Mouse (Mus musculus) skeletal muscle tissue, adult 2 months (tissue): ENCODE results near the gene Plcg2.

ENCODE experiments used
- DNase-seq: peaks from one replicate; pipeline ENCODE4 v3.0.0-alpha.2; 2012; ENCODE audit warnings: low read depth, low spot score

Plcg2 gene

GRCm38 (mm10) chr8:117498179-117498914 lies at the start of gene Plcg2:
Gene Plcg2 (plus strand): TSS chr8:117498291.
- DNase-seq, result no peak

- no peak for DNase-seq
These were observed 47.0 kb upstream of the Plcg2 start for GRCm38 (mm10) chr8:117451072-117451471.

GRCm38 (mm10) chr8:117453974-117454373 lies 44.1 kb upstream of the Plcg2 start:
- DNase-seq, result no peak

- DNase-seq, result no peak
These were observed 43.5 kb upstream of the Plcg2 start for GRCm38 (mm10) chr8:117454516-117455116.

GRCm38 (mm10) chr8:117455701-117456100 lies 42.4 kb upstream of the Plcg2 start:
- no peak for DNase-seq

GRCm38 (mm10) chr8:117458440-117458839 lies 39.7 kb upstream of the Plcg2 start:
- no peak for DNase-seq

- DNase-seq, result no peak
These were observed 35.3 kb upstream of the Plcg2 start for GRCm38 (mm10) chr8:117462701-117463284.

- no peak for DNase-seq
These were observed 33.6 kb upstream of the Plcg2 start for GRCm38 (mm10) chr8:117464525-117464924.

GRCm38 (mm10) chr8:117465250-117465649 lies 32.8 kb upstream of the Plcg2 start:
- DNase-seq, result peak; percentile 77

GRCm38 (mm10) chr8:117467466-117467865 lies 30.6 kb upstream of the Plcg2 start:
- DNase-seq, result no peak

- no peak for DNase-seq
These were observed 28.4 kb upstream of the Plcg2 start for GRCm38 (mm10) chr8:117469431-117470341.

- DNase-seq, result no peak
These were observed 27.7 kb upstream of the Plcg2 start for GRCm38 (mm10) chr8:117470342-117470781.

- DNase-seq, result no peak
These were observed 26.9 kb upstream of the Plcg2 start for GRCm38 (mm10) chr8:117471174-117471573.

GRCm38 (mm10) chr8:117471655-117472054 lies 26.4 kb upstream of the Plcg2 start:
- DNase-seq, result no peak

GRCm38 (mm10) chr8:117472332-117472731 lies 25.8 kb upstream of the Plcg2 start:
- DNase-seq, result no peak

- DNase-seq, result peak; percentile 82
These were observed 23.1 kb upstream of the Plcg2 start for GRCm38 (mm10) chr8:117474944-117475343.

GRCm38 (mm10) chr8:117475819-117476218 lies 22.3 kb upstream of the Plcg2 start:
- DNase-seq, result no peak

GRCm38 (mm10) chr8:117478082-117478481 lies 20.0 kb upstream of the Plcg2 start:
- no peak for DNase-seq

GRCm38 (mm10) chr8:117479996-117480395 lies 18.1 kb upstream of the Plcg2 start:
- no peak for DNase-seq

GRCm38 (mm10) chr8:117480516-117480915 lies 17.6 kb upstream of the Plcg2 start:
- DNase-seq, result no peak

GRCm38 (mm10) chr8:117481830-117482229 lies 16.3 kb upstream of the Plcg2 start:
- peak; percentile 28 for DNase-seq

- DNase-seq, result no peak
These were observed 13.4 kb upstream of the Plcg2 start for GRCm38 (mm10) chr8:117484731-117485130.
